Mouse (Mus musculus) liver, embryonic 15.5 days (tissue): ENCODE measurements around the gene Cldnd1. TPM values are rescaled to one million over a fixed set of nuclear protein-coding genes. Genes with fewer than 3 reads are reported as not detected.

ENCODE experiments used
- ATAC-seq: fragments of 200-750 bp; cut with Nextera tagmentation; 2 replicates; pipeline ENCODE4 v1.8.0; 2017; ENCODE audit warnings: moderate number of reproducible peaks, mild to moderate bottlenecking, moderate library complexity; ENCODE audit not compliant: insufficient read depth
- H3K27ac ChIP-seq: fragments of 300-500 bp; sonication (generic); replicated peaks from 2 replicates; pipeline ENCODE4 v1.5.1; 2015; ENCODE audit warnings: mild to moderate bottlenecking, inconsistent platforms
- H3K27me3 ChIP-seq: fragments of 300-500 bp; sonication (generic); 2 replicates; pipeline ENCODE4 v1.6.1; 2015; ENCODE audit warnings: mild to moderate bottlenecking, inconsistent platforms
- H3K36me3 ChIP-seq: fragments of 300-500 bp; sonication (generic); replicated peaks from 2 replicates; pipeline ENCODE4 v1.6.1; 2015; ENCODE audit warnings: moderate library complexity, mild to moderate bottlenecking, inconsistent platforms
- H3K4me1 ChIP-seq: fragments of 300-500 bp; sonication (generic); replicated peaks from 2 replicates; pipeline ENCODE4 v1.6.1; 2015; ENCODE audit warnings: inconsistent platforms
- H3K4me2 ChIP-seq: fragments of 300-500 bp; sonication (generic); 2 replicates; pipeline ENCODE4 v1.6.1; 2015; ENCODE audit warnings: moderate library complexity, mild to moderate bottlenecking, inconsistent platforms
- H3K4me3 ChIP-seq: fragments of 300-500 bp; sonication (generic); replicated peaks from 2 replicates; pipeline ENCODE4 v1.5.1; 2015; ENCODE audit warnings: mild to moderate bottlenecking, inconsistent platforms
- H3K9ac ChIP-seq: fragments of 300-500 bp; sonication (generic); 2 replicates; pipeline ENCODE4 v1.6.1; 2015; ENCODE audit warnings: moderate library complexity, mild to moderate bottlenecking, inconsistent platforms
- H3K9me3 ChIP-seq: fragments of 300-500 bp; sonication (generic); replicated peaks from 2 replicates; pipeline ENCODE4 v1.6.1; 2016; ENCODE audit warnings: inconsistent platforms
- WGBS: fragments of 180-500 bp; shearing (Covaris S2); methylation state at CpG from one replicate; pipeline ENCODE4 v1.1.7; 2015; ENCODE audit warnings: mixed read lengths; ENCODE audit not compliant: insufficient replicate concordance; 5-methylcytosine and 5-hydroxymethylcytosine counted together
- polyA plus RNA-seq: library from polyadenylated mRNA; unstranded; fragments of >200 nt; fragmentation: Nextera tagmentation; extraction: Ambion mirVana; gene quantifications from 2 replicates; pipeline ENCODE4 v1.2.1, GENCODE M21; 2015

Gene Cldnd1
- 24.6 and 25.4 TPM in 2 replicates for polyA plus RNA-seq

- Histone ChIP-seq H3K4me1 (peaks cover 13% of the 10 kb centered on the region), H3K27me3 (no peaks in the 10 kb centered on the region), H3K9me3 (no peaks in the 10 kb centered on the region), H3K4me2 (peak within 1 kb of the TSS; percentile 88), H3K9ac (peak within 1 kb of the TSS; percentile 74), H3K27ac (peak within 1 kb of the TSS; percentile 79), H3K36me3 (peaks cover 29% of the 10 kb centered on the region), H3K4me3 (peak within 1 kb of the TSS; percentile 86)
- WGBS: 2% methylated on average over 35 of the region's 35 CpGs
- ATAC-seq: peak; percentile 100
Measured at GRCm38 (mm10) chr16:58727477-58728131, at the start of gene Cldnd1. Cldnd1 (plus strand) TSS chr16:58727910.

GRCm38 (mm10) chr16:58678660-58679059, 49.0 kb upstream of the Cldnd1 start:
- peak overlapping the region; percentile 59 for H3K27ac ChIP-seq
- H3K4me3 ChIP-seq: peak overlapping the region; percentile 21
- peak overlapping the region; percentile 21 for H3K4me2 ChIP-seq
- peaks cover 84% of the 10 kb centered on the region for H3K36me3 ChIP-seq
- H3K9ac ChIP-seq: no peak overlapping the region
- WGBS: 49% methylated on average over 7 of the region's 7 CpGs
- H3K4me1 ChIP-seq: peaks cover 65% of the 10 kb centered on the region
- ATAC-seq: no peak
- no peaks in the 10 kb centered on the region for H3K27me3 ChIP-seq
- H3K9me3 ChIP-seq: no peaks in the 10 kb centered on the region

- 86% methylated on average over 6 of the region's 6 CpGs for WGBS
Measured at GRCm38 (mm10) chr16:58682046-58682445, 45.7 kb upstream of the Cldnd1 start.

GRCm38 (mm10) chr16:58682870-58683269, 44.8 kb upstream of the Cldnd1 start:
- WGBS: 88% methylated on average over 7 of the region's 7 CpGs
- H3K36me3 ChIP-seq: peaks cover 43% of the 10 kb centered on the region
- H3K27me3 ChIP-seq: no peaks in the 10 kb centered on the region
- no peak overlapping the region for H3K9ac ChIP-seq
- H3K4me1 ChIP-seq: peaks cover 33% of the 10 kb centered on the region
- no peak for ATAC-seq
- H3K27ac ChIP-seq: peak overlapping the region; percentile 66; the same call in 1 of the 2 replicates
- no peak overlapping the region for H3K4me2 ChIP-seq
- no peak overlapping the region for H3K4me3 ChIP-seq
- no peaks in the 10 kb centered on the region for H3K9me3 ChIP-seq

More at GRCm38 (mm10) chr16:58682046-58682445, 45.7 kb upstream of the Cldnd1 start:
- Histone ChIP-seq H3K27me3 (no peaks in the 10 kb centered on the region), H3K4me2 (no peak overlapping the region), H3K4me3 (no peak overlapping the region), H3K9ac (no peak overlapping the region), H3K27ac (peak overlapping the region; percentile 62), H3K4me1 (peaks cover 41% of the 10 kb centered on the region), H3K36me3 (peaks cover 51% of the 10 kb centered on the region), H3K9me3 (no peaks in the 10 kb centered on the region)
- ATAC-seq: no peak

GRCm38 (mm10) chr16:58683911-58684310, 43.8 kb upstream of the Cldnd1 start:
- peak overlapping the region; percentile 66 for H3K27ac ChIP-seq
- no peak overlapping the region for H3K4me2 ChIP-seq
- no peaks in the 10 kb centered on the region for H3K27me3 ChIP-seq
- H3K36me3 ChIP-seq: peaks cover 34% of the 10 kb centered on the region
- H3K9me3 ChIP-seq: no peaks in the 10 kb centered on the region
- ATAC-seq: no peak
- 80% methylated on average over 4 of the region's 4 CpGs for WGBS
- no peak overlapping the region for H3K9ac ChIP-seq
- peaks cover 25% of the 10 kb centered on the region for H3K4me1 ChIP-seq
- no peak overlapping the region for H3K4me3 ChIP-seq

- Histone ChIP-seq H3K9me3 (no peaks in the 10 kb centered on the region), H3K27ac (peak overlapping the region; percentile 66), H3K36me3 (peaks cover 30% of the 10 kb centered on the region), H3K4me2 (no peak overlapping the region), H3K4me1 (0 out of 2 replicates have a peak, but pooled peaks cover 22% of the 10 kb centered on the region), H3K4me3 (no peak overlapping the region), H3K9ac (no peak overlapping the region), H3K27me3 (no peaks in the 10 kb centered on the region)
- peak; percentile 25; the same call in 1 of the 2 replicates for ATAC-seq
Measured at GRCm38 (mm10) chr16:58684537-58684936, 43.2 kb upstream of the Cldnd1 start.

- no peak overlapping the region for H3K27ac ChIP-seq
- no peak for ATAC-seq
- 0 out of 2 replicates have a peak, but pooled peaks cover 18% of the 10 kb centered on the region for H3K4me1 ChIP-seq
- H3K9me3 ChIP-seq: no peaks in the 10 kb centered on the region
- WGBS: 67% methylated on average over 20 of the region's 20 CpGs
- H3K27me3 ChIP-seq: no peaks in the 10 kb centered on the region
- H3K4me3 ChIP-seq: no peak overlapping the region
- H3K9ac ChIP-seq: no peak overlapping the region
- peaks cover 22% of the 10 kb centered on the region for H3K36me3 ChIP-seq
- no peak overlapping the region for H3K4me2 ChIP-seq
Measured at GRCm38 (mm10) chr16:58685548-58686537, 41.9 kb upstream of the Cldnd1 start.

- 93% methylated on average over 1 of the region's 1 CpGs for WGBS
Measured at GRCm38 (mm10) chr16:58688534-58688933, 39.2 kb upstream of the Cldnd1 start.

GRCm38 (mm10) chr16:58689555-58690169, 38.0 kb upstream of the Cldnd1 start:
- Histone ChIP-seq H3K9ac (no peak overlapping the region), H3K4me2 (no peak overlapping the region), H3K4me1 (no peaks in the 10 kb centered on the region), H3K27me3 (0 out of 2 replicates have a peak, but pooled peaks cover 3% of the 10 kb centered on the region), H3K27ac (no peak overlapping the region), H3K36me3 (no peaks in the 10 kb centered on the region), H3K9me3 (no peaks in the 10 kb centered on the region), H3K4me3 (no peak overlapping the region)
- WGBS: 61% methylated on average over 5 of the region's 5 CpGs
- ATAC-seq: no peak

More at GRCm38 (mm10) chr16:58688534-58688933, 39.2 kb upstream of the Cldnd1 start:
- Histone ChIP-seq H3K4me1 (0 out of 2 replicates have a peak, but pooled peaks cover 7% of the 10 kb centered on the region), H3K36me3 (no peaks in the 10 kb centered on the region), H3K9me3 (no peaks in the 10 kb centered on the region), H3K4me2 (no peak overlapping the region), H3K9ac (no peak overlapping the region), H3K27me3 (0 out of 2 replicates have a peak, but pooled peaks cover 3% of the 10 kb centered on the region), H3K27ac (no peak overlapping the region), H3K4me3 (no peak overlapping the region)
- ATAC-seq: no peak

- H3K4me1 ChIP-seq: no peaks in the 10 kb centered on the region
Measured at GRCm38 (mm10) chr16:58690322-58690732, 37.4 kb upstream of the Cldnd1 start.

More at GRCm38 (mm10) chr16:58690322-58690732, 37.4 kb upstream of the Cldnd1 start:
- 44% methylated on average over 5 of the region's 5 CpGs for WGBS
- Histone ChIP-seq H3K27me3 (0 out of 2 replicates have a peak, but pooled peaks cover 3% of the 10 kb centered on the region), H3K4me2 (no peak overlapping the region), H3K9ac (no peak overlapping the region), H3K9me3 (no peaks in the 10 kb centered on the region), H3K4me3 (no peak overlapping the region), H3K27ac (no peak overlapping the region), H3K36me3 (no peaks in the 10 kb centered on the region)
- no peak for ATAC-seq
